Mouse (Mus musculus) liver, embryonic 14.5 days (tissue): Measurements from ENCODE around the gene Kmo.

ENCODE experiments used
- CTCF ChIP-seq: IDR thresholded peaks from 2 replicates; pipeline ENCODE4 v1.5.1; 2016; ENCODE audit warnings: antibody characterized with exemption, low read depth, control low read depth
- EP300 ChIP-seq: IDR thresholded peaks from 2 replicates; pipeline ENCODE4 v1.6.1; 2016; ENCODE audit warnings: antibody characterized with exemption, low read depth

DNA sequence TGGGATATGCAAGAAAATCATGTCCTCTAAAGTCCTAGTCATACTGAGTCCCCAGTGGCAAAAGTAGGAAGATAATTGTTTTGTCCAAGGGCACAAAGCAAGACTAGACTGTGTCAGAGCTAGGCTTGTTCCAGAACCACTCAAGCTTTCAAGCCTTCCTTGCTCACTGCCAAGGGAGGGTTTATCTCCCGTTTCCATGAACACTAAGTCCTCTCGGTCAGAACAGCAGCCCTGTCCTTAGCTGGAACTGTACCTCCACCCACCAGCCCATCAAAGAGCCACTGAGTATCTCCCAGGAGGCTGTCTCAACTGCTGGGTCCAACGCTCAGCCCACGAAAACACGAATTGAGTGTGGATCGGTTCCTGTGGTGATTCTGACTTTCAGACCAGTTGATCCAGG lies 54.9 kb downstream of the Kmo start:
- TF ChIP-seq CTCF (no peak), EP300 (no peak)
